Mouse (Mus musculus): Measurements from ENCODE around the gene Zfp978. TPM values are rescaled to one million over a fixed set of nuclear protein-coding genes. Genes with fewer than 3 reads are reported as not detected.
"Not testable (repeated sequence)": the region's sequence is repeated elsewhere in the genome, so short reads cannot be mapped to it uniquely, and the experiment has no call there.

Zfp978 gene
- polyA plus RNA-seq, 1 experiment from 2014 or later: not detected

- WGBS: 74% methylated on average over 3 of the region's 3 CpGs
- not testable (repeated sequence) for H3K4me2 ChIP-seq (ENCODE audit: low read depth, severe bottlenecking); H3K9ac ChIP-seq (ENCODE audit: low read length); H3K4me1 ChIP-seq (ENCODE audit: control insufficient read depth, insufficient read depth, low read length); H3K36me3 ChIP-seq (ENCODE audit: control insufficient read depth, insufficient read depth, low read length); H3K27ac ChIP-seq (replicated peaks; ENCODE audit: low read depth, low read length); H3K27me3 ChIP-seq (ENCODE audit: control insufficient read depth, insufficient read depth, low read length); H3K4me3 ChIP-seq (ENCODE audit: low read depth, low read length); ATAC-seq (ENCODE audit: insufficient number of reproducible peaks, low FRiP score, low TSS enrichment, low read depth); DNase-seq (ENCODE audit: low spot score)
- H3K9me3 ChIP-seq (ENCODE audit: control insufficient read depth, low read length): peaks cover 36% of the 10 kb centered on the region
Observed at GRCm38 (mm10) chr4:147340236-147340635, 20.9 kb upstream of the Zfp978 start.

GRCm38 (mm10) chr4:147340876-147341275 lies 20.2 kb upstream of the Zfp978 start:
- 88% methylated on average over 3 of the region's 3 CpGs for WGBS
- not testable (repeated sequence) for H3K27me3 ChIP-seq (ENCODE audit: control insufficient read depth, insufficient read depth, low read length); H3K36me3 ChIP-seq (ENCODE audit: control insufficient read depth, insufficient read depth, low read length); DNase-seq (ENCODE audit: low spot score); ATAC-seq (ENCODE audit: insufficient number of reproducible peaks, low FRiP score, low TSS enrichment, low read depth); H3K9ac ChIP-seq (ENCODE audit: low read length); H3K27ac ChIP-seq (replicated peaks; ENCODE audit: low read depth, low read length); H3K4me1 ChIP-seq (ENCODE audit: control insufficient read depth, insufficient read depth, low read length); H3K4me3 ChIP-seq (ENCODE audit: low read depth, low read length); H3K4me2 ChIP-seq (ENCODE audit: low read depth, severe bottlenecking)
- H3K9me3 ChIP-seq (ENCODE audit: control insufficient read depth, low read length): peaks cover 32% of the 10 kb centered on the region

DNA sequence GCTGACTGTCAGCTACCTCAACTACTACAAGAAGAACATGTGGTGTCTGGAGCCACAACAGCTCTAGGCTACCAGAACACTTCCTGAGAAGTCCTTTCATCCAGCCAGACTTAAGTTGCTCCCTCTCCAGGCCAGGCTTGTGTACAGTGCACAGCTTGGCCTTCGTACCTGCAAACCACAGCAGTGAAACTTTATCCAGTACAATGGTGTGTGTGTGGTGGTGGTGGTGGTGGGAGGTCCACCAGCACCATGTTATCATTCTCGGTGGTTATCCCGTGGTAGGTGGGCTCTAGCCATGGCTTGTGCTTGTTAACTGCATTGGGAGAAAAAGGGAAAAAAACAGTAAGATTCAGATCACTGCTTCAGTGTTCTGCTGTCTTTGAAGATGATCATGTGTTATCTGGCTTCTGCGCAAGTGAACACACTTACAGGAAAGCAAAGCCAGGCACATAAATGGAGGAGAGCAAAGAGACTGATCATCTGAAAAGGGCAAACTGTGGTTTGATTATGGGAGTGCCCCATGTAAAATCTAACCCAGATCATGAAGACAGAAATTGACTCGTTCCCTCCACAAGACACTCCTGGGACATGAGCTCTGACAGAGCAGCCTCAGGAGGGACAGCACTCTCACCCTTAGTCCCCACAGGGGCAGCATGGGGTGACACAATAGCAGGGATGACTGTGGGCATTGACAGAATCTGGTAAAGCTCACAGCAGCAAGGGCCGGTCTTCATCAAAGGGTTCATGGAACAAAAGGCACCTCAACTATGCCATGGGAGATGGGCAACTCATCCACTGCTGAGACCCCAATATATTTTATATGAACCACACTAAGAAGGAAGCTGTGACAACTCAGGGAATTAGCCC lies 17.8 kb upstream of the Zfp978 start:
- H3K4me3 ChIP-seq (ENCODE audit: low read depth, low read length); H3K27me3 ChIP-seq (ENCODE audit: control insufficient read depth, insufficient read depth, low read length); H3K36me3 ChIP-seq (ENCODE audit: control insufficient read depth, insufficient read depth, low read length); H3K9ac ChIP-seq (ENCODE audit: low read length); H3K4me2 ChIP-seq (ENCODE audit: low read depth, severe bottlenecking); DNase-seq (ENCODE audit: low spot score); H3K27ac ChIP-seq (replicated peaks; ENCODE audit: low read depth, low read length); H3K4me1 ChIP-seq (ENCODE audit: control insufficient read depth, insufficient read depth, low read length): not testable (repeated sequence)
- peaks cover 29% of the 10 kb centered on the region for H3K9me3 ChIP-seq (ENCODE audit: control insufficient read depth, low read length)
- 80% methylated on average over 6 of the region's 6 CpGs for WGBS
- peak; percentile 93 for ATAC-seq (ENCODE audit: insufficient number of reproducible peaks, low FRiP score, low TSS enrichment, low read depth)

GRCm38 (mm10) chr4:147345061-147345554 lies 16.0 kb upstream of the Zfp978 start:
- H3K36me3 ChIP-seq (ENCODE audit: control insufficient read depth, insufficient read depth, low read length); H3K4me1 ChIP-seq (ENCODE audit: control insufficient read depth, insufficient read depth, low read length); H3K27ac ChIP-seq (replicated peaks; ENCODE audit: low read depth, low read length); DNase-seq (ENCODE audit: low spot score); H3K4me3 ChIP-seq (ENCODE audit: low read depth, low read length); H3K9ac ChIP-seq (ENCODE audit: low read length); ATAC-seq (ENCODE audit: insufficient number of reproducible peaks, low FRiP score, low TSS enrichment, low read depth); H3K27me3 ChIP-seq (ENCODE audit: control insufficient read depth, insufficient read depth, low read length); H3K4me2 ChIP-seq (ENCODE audit: low read depth, severe bottlenecking): not testable (repeated sequence)
- H3K9me3 ChIP-seq (ENCODE audit: control insufficient read depth, low read length): peaks cover 30% of the 10 kb centered on the region
- WGBS: 87% methylated on average over 2 of the region's 2 CpGs

- WGBS: 71% methylated on average over 4 of the region's 4 CpGs
- not testable (repeated sequence) for ATAC-seq (ENCODE audit: insufficient number of reproducible peaks, low FRiP score, low TSS enrichment, low read depth); H3K27ac ChIP-seq (replicated peaks; ENCODE audit: low read depth, low read length); H3K9ac ChIP-seq (ENCODE audit: low read length); H3K4me1 ChIP-seq (ENCODE audit: control insufficient read depth, insufficient read depth, low read length); H3K4me3 ChIP-seq (ENCODE audit: low read depth, low read length); DNase-seq (ENCODE audit: low spot score); H3K36me3 ChIP-seq (ENCODE audit: control insufficient read depth, insufficient read depth, low read length); H3K27me3 ChIP-seq (ENCODE audit: control insufficient read depth, insufficient read depth, low read length); H3K4me2 ChIP-seq (ENCODE audit: low read depth, severe bottlenecking)
- peaks cover 40% of the 10 kb centered on the region for H3K9me3 ChIP-seq (ENCODE audit: control insufficient read depth, low read length)
Observed at GRCm38 (mm10) chr4:147346361-147347035, 14.6 kb upstream of the Zfp978 start.

DNA sequence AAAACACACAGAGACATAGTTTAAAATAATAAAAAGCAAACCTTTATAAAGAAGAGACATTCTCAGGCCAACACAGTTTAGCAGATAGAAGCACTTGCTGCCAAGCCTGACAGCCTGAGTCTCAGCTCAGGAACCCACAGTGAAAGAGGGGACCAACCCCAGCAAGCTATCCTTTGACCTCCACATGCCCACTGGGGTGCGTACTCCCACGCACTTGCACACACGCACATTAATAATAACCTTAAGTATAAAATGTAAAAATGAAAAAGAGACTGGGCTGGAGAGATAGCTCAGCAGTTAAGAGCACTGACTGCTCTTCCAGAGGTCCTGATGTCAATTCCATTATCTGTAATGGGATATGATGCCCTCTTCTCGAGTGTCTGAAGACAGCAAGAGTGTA lies 13.8 kb upstream of the Zfp978 start:
- not testable (repeated sequence) for H3K4me3 ChIP-seq (ENCODE audit: low read depth, low read length); H3K27ac ChIP-seq (replicated peaks; ENCODE audit: low read depth, low read length); H3K4me2 ChIP-seq (ENCODE audit: low read depth, severe bottlenecking); H3K4me1 ChIP-seq (ENCODE audit: control insufficient read depth, insufficient read depth, low read length); ATAC-seq (ENCODE audit: insufficient number of reproducible peaks, low FRiP score, low TSS enrichment, low read depth); H3K27me3 ChIP-seq (ENCODE audit: control insufficient read depth, insufficient read depth, low read length); H3K9ac ChIP-seq (ENCODE audit: low read length); H3K36me3 ChIP-seq (ENCODE audit: control insufficient read depth, insufficient read depth, low read length); DNase-seq (ENCODE audit: low spot score)
- peaks cover 40% of the 10 kb centered on the region for H3K9me3 ChIP-seq (ENCODE audit: control insufficient read depth, low read length)
- 64% methylated on average over 4 of the region's 4 CpGs for WGBS

GRCm38 (mm10) chr4:147347880-147348279 lies 13.2 kb upstream of the Zfp978 start:
- not testable (repeated sequence) for ATAC-seq (ENCODE audit: insufficient number of reproducible peaks, low FRiP score, low TSS enrichment, low read depth); H3K4me2 ChIP-seq (ENCODE audit: low read depth, severe bottlenecking); H3K4me1 ChIP-seq (ENCODE audit: control insufficient read depth, insufficient read depth, low read length); H3K4me3 ChIP-seq (ENCODE audit: low read depth, low read length); H3K27ac ChIP-seq (replicated peaks; ENCODE audit: low read depth, low read length); H3K27me3 ChIP-seq (ENCODE audit: control insufficient read depth, insufficient read depth, low read length); H3K9ac ChIP-seq (ENCODE audit: low read length); H3K36me3 ChIP-seq (ENCODE audit: control insufficient read depth, insufficient read depth, low read length); DNase-seq (ENCODE audit: low spot score)
- peaks cover 40% of the 10 kb centered on the region for H3K9me3 ChIP-seq (ENCODE audit: control insufficient read depth, low read length)
- 68% methylated on average over 1 of the region's 3 CpGs for WGBS

DNA sequence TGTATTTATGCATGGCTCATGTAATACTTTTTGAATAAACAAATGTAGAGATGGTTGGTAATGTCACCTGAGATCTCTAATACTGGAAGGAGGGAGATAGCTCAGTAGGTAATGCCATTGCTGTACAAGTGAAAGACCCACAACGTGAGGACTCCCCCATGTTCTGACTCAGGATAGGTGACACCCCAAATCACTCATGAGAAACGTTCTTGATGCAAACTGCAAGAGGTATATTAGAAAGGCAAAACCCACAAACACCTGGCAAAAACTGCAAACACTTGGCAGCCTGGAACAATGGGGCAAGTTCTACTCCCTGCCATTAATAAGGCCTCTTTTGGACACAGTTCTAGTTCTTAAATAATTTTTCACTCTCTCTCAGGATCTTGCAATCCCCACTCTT lies 12.7 kb upstream of the Zfp978 start:
- H3K9ac ChIP-seq (ENCODE audit: low read length); ATAC-seq (ENCODE audit: insufficient number of reproducible peaks, low FRiP score, low TSS enrichment, low read depth); DNase-seq (ENCODE audit: low spot score); H3K27ac ChIP-seq (replicated peaks; ENCODE audit: low read depth, low read length); H3K4me2 ChIP-seq (ENCODE audit: low read depth, severe bottlenecking); H3K4me3 ChIP-seq (ENCODE audit: low read depth, low read length); H3K36me3 ChIP-seq (ENCODE audit: control insufficient read depth, insufficient read depth, low read length); H3K4me1 ChIP-seq (ENCODE audit: control insufficient read depth, insufficient read depth, low read length); H3K27me3 ChIP-seq (ENCODE audit: control insufficient read depth, insufficient read depth, low read length): not testable (repeated sequence)
- WGBS: 83% methylated on average over 2 of the region's 2 CpGs
- H3K9me3 ChIP-seq (ENCODE audit: control insufficient read depth, low read length): peaks cover 35% of the 10 kb centered on the region
